Mouse (Mus musculus): Measurements from ENCODE around the gene Heatr3. TPM values are rescaled to one million over a fixed set of nuclear protein-coding genes. Genes with fewer than 3 reads are reported as not detected.
A peak's percentile ranks its signal among the peaks of the same experiment; 100 is the strongest.

Heatr3 gene
- polyA plus RNA-seq, 1 experiment from 2014 or later = 50.5 TPM

- Histone ChIP-seq H3K4me1 (no peaks in the 10 kb centered on the region), H3K36me3 (peaks cover 57% of the 10 kb centered on the region), H3K9ac (no peak overlapping the region), H3K4me2 (replicated peaks) (no peak overlapping the region), H3K4me3 (replicated peaks) (no peak overlapping the region), H3K27ac (replicated peaks) (no peak overlapping the region), H3K9me3 (replicated peaks) (no peaks in the 10 kb centered on the region), H3K27me3 (no peaks in the 10 kb centered on the region)
- WGBS = 28% methylated on average over 7 of the region's 7 CpGs
- ATAC-seq (ENCODE audit: insufficient number of reproducible peaks, low FRiP score, low TSS enrichment, low read depth) = peak; percentile 65
These were observed 6.8 kb upstream of the Heatr3 start for GRCm38 (mm10) chr8:88130754-88131317.

- H3K4me2 ChIP-seq (replicated peaks) = no peak overlapping the region
- no peak overlapping the region for H3K27ac ChIP-seq (replicated peaks)
- H3K36me3 ChIP-seq = peaks cover 48% of the 10 kb centered on the region
- 88% methylated on average over 3 of the region's 3 CpGs for WGBS
- ATAC-seq (ENCODE audit: insufficient number of reproducible peaks, low FRiP score, low TSS enrichment, low read depth) = no peak
- H3K9ac ChIP-seq = no peak overlapping the region
- no peaks in the 10 kb centered on the region for H3K27me3 ChIP-seq
- peaks cover 14% of the 10 kb centered on the region for H3K4me1 ChIP-seq
- no peak overlapping the region for H3K4me3 ChIP-seq (replicated peaks)
- no peaks in the 10 kb centered on the region for H3K9me3 ChIP-seq (replicated peaks)
These were observed 1.6 kb downstream of the Heatr3 start for GRCm38 (mm10) chr8:88139256-88139655.

- Histone ChIP-seq H3K4me1 (peaks cover 14% of the 10 kb centered on the region), H3K9me3 (replicated peaks) (no peaks in the 10 kb centered on the region), H3K9ac (no peak overlapping the region), H3K27me3 (no peaks in the 10 kb centered on the region), H3K27ac (replicated peaks) (no peak overlapping the region), H3K4me2 (replicated peaks) (no peak overlapping the region), H3K36me3 (peaks cover 50% of the 10 kb centered on the region), H3K4me3 (replicated peaks) (no peak overlapping the region)
- ATAC-seq (ENCODE audit: insufficient number of reproducible peaks, low FRiP score, low TSS enrichment, low read depth) = no peak
- WGBS = 94% methylated on average over 3 of the region's 3 CpGs
These were observed 4.0 kb downstream of the Heatr3 start for GRCm38 (mm10) chr8:88141629-88142028.

DNA sequence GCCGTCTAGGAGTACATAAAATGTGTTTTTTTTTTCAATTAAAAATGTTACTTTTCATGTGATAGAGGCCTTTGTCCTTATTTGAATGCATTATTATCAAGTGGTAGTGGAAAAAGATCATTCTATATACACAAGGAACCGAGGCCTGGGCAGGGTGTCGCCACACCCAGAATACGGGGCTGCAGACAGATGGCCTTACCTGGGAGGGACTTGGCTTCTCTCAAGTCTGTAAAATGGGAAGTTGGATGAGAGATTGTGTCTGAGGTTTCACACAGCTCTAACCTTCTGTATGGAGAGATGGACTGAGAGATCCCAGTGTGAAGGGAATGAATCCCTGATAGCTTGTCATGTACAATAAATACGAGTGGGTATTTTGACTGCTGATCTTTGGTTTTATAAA is 6.4 kb downstream of the Heatr3 start:
- no peak overlapping the region for H3K4me2 ChIP-seq (replicated peaks)
- H3K9ac ChIP-seq = no peak overlapping the region
- H3K36me3 ChIP-seq = peaks cover 69% of the 10 kb centered on the region
- ATAC-seq (ENCODE audit: insufficient number of reproducible peaks, low FRiP score, low TSS enrichment, low read depth) = no peak
- WGBS = 89% methylated on average over 5 of the region's 5 CpGs
- H3K27me3 ChIP-seq = no peaks in the 10 kb centered on the region
- no peaks in the 10 kb centered on the region for H3K9me3 ChIP-seq (replicated peaks)
- no peak overlapping the region for H3K27ac ChIP-seq (replicated peaks)
- H3K4me3 ChIP-seq (replicated peaks) = no peak overlapping the region
- H3K4me1 ChIP-seq = peaks cover 7% of the 10 kb centered on the region; the same call in 1 of the 2 replicates

DNA sequence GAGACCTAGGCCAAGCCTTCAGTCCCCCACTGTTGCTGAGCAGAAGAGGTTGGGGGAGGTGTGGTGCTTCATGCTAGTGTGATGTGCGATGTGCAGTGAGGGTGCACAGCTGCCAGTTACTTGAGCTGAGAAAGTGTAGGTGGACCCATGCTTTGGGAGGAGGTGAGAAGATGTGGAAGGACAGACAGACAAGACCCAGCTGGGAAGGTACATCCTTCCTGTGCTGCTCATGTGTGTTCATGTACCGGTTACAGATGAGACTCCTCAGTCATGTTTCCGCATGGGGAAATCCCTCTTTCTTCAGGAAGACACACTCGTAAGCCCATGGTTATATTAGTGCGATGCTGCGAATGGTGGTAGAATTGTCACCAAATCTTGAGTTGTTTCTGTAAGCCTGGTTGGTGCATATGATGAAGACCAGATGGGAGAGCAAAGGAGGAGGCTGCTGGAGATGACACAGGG is 13.3 kb downstream of the Heatr3 start:
- no peak for ATAC-seq (ENCODE audit: insufficient number of reproducible peaks, low FRiP score, low TSS enrichment, low read depth)

GRCm38 (mm10) chr8:88160237-88160995 is 22.8 kb downstream of the Heatr3 start:
- Histone ChIP-seq H3K36me3 (peaks cover 81% of the 10 kb centered on the region), H3K27ac (replicated peaks) (no peak overlapping the region), H3K4me1 (no peaks in the 10 kb centered on the region), H3K9me3 (replicated peaks) (no peaks in the 10 kb centered on the region), H3K4me3 (replicated peaks) (no peak overlapping the region), H3K4me2 (replicated peaks) (no peak overlapping the region), H3K9ac (no peak overlapping the region), H3K27me3 (no peaks in the 10 kb centered on the region)
- ATAC-seq (ENCODE audit: insufficient number of reproducible peaks, low FRiP score, low TSS enrichment, low read depth) = no peak
- WGBS = 82% methylated on average over 10 of the region's 10 CpGs

More for the DNA sequence above, 13.3 kb downstream of the Heatr3 start:
- Histone ChIP-seq H3K4me2 (replicated peaks) (no peak overlapping the region), H3K4me1 (no peaks in the 10 kb centered on the region), H3K4me3 (replicated peaks) (no peak overlapping the region), H3K27me3 (no peaks in the 10 kb centered on the region), H3K27ac (replicated peaks) (no peak overlapping the region), H3K9ac (no peak overlapping the region), H3K36me3 (peaks cover 67% of the 10 kb centered on the region), H3K9me3 (replicated peaks) (no peaks in the 10 kb centered on the region)
- 85% methylated on average over 6 of the region's 6 CpGs for WGBS

- H3K4me3 ChIP-seq (replicated peaks) = no peak overlapping the region
- H3K4me2 ChIP-seq (replicated peaks) = no peak overlapping the region
- no peak overlapping the region for H3K9ac ChIP-seq
- H3K27me3 ChIP-seq = no peaks in the 10 kb centered on the region
- WGBS = 72% methylated on average over 5 of the region's 5 CpGs
- ATAC-seq (ENCODE audit: insufficient number of reproducible peaks, low FRiP score, low TSS enrichment, low read depth) = no peak
- H3K36me3 ChIP-seq = peaks cover 83% of the 10 kb centered on the region
- H3K4me1 ChIP-seq = no peaks in the 10 kb centered on the region
- H3K27ac ChIP-seq (replicated peaks) = no peak overlapping the region
- no peaks in the 10 kb centered on the region for H3K9me3 ChIP-seq (replicated peaks)
These were observed 23.8 kb downstream of the Heatr3 start for GRCm38 (mm10) chr8:88161439-88161838.

- Histone ChIP-seq H3K27ac (replicated peaks) (no peak overlapping the region), H3K9ac (no peak overlapping the region), H3K27me3 (no peaks in the 10 kb centered on the region), H3K36me3 (peaks cover 25% of the 10 kb centered on the region), H3K4me3 (replicated peaks) (no peak overlapping the region), H3K4me2 (replicated peaks) (no peak overlapping the region), H3K9me3 (replicated peaks) (no peaks in the 10 kb centered on the region), H3K4me1 (no peaks in the 10 kb centered on the region)
- 91% methylated on average over 7 of the region's 7 CpGs for WGBS
- ATAC-seq (ENCODE audit: insufficient number of reproducible peaks, low FRiP score, low TSS enrichment, low read depth) = no peak
These were observed 37.6 kb downstream of the Heatr3 start for GRCm38 (mm10) chr8:88175264-88175663.

- Histone ChIP-seq H3K27ac (replicated peaks) (no peak overlapping the region), H3K27me3 (no peaks in the 10 kb centered on the region), H3K4me3 (replicated peaks) (no peak overlapping the region), H3K4me1 (no peaks in the 10 kb centered on the region), H3K4me2 (replicated peaks) (no peak overlapping the region), H3K9me3 (replicated peaks) (no peaks in the 10 kb centered on the region), H3K9ac (no peak overlapping the region), H3K36me3 (peaks cover 9% of the 10 kb centered on the region)
- ATAC-seq (ENCODE audit: insufficient number of reproducible peaks, low FRiP score, low TSS enrichment, low read depth) = no peak
- 86% methylated on average over 8 of the region's 8 CpGs for WGBS
These were observed 39.6 kb downstream of the Heatr3 start for GRCm38 (mm10) chr8:88177291-88177690.

GRCm38 (mm10) chr8:88183121-88183520 is 45.5 kb downstream of the Heatr3 start:
- H3K9me3 ChIP-seq (replicated peaks) = no peaks in the 10 kb centered on the region
- H3K27me3 ChIP-seq = no peaks in the 10 kb centered on the region
- no peaks in the 10 kb centered on the region for H3K4me1 ChIP-seq
- ATAC-seq (ENCODE audit: insufficient number of reproducible peaks, low FRiP score, low TSS enrichment, low read depth) = no peak
- 70% methylated on average over 2 of the region's 2 CpGs for WGBS
- H3K9ac ChIP-seq = no peak overlapping the region
- no peak overlapping the region for H3K4me2 ChIP-seq (replicated peaks)
- no peak overlapping the region for H3K27ac ChIP-seq (replicated peaks)
- no peak overlapping the region for H3K4me3 ChIP-seq (replicated peaks)
- no peaks in the 10 kb centered on the region for H3K36me3 ChIP-seq

GRCm38 (mm10) chr8:88184914-88185313 is 47.3 kb downstream of the Heatr3 start:
- Histone ChIP-seq H3K9me3 (replicated peaks) (no peaks in the 10 kb centered on the region), H3K27ac (replicated peaks) (no peak overlapping the region), H3K9ac (no peak overlapping the region), H3K4me2 (replicated peaks) (no peak overlapping the region), H3K4me3 (replicated peaks) (no peak overlapping the region), H3K4me1 (no peaks in the 10 kb centered on the region), H3K36me3 (no peaks in the 10 kb centered on the region), H3K27me3 (no peaks in the 10 kb centered on the region)
- ATAC-seq (ENCODE audit: insufficient number of reproducible peaks, low FRiP score, low TSS enrichment, low read depth) = no peak
- 91% methylated on average over 1 of the region's 1 CpGs for WGBS

DNA sequence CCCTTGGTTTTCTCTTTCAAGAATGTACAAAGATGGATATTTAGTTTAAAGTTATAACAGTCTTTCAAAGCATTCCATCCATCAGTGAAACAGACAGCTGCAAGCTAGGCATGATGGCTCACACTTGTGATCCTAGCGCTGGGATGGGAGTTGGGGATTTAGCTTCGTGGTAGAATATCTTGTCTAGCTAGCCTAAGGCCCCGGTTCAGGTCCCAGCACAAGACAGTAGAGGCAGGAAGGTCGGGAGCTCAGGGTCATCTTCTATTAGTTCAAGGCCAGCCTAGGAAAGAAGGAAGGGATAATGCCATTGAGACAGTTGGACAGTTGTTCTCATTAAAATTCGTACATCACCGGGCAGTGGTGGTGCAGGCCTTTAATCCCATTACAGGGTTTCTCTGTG is 48.1 kb downstream of the Heatr3 start:
- no peak overlapping the region for H3K4me2 ChIP-seq (replicated peaks)
- H3K9me3 ChIP-seq (replicated peaks) = no peaks in the 10 kb centered on the region
- no peaks in the 10 kb centered on the region for H3K4me1 ChIP-seq
- no peaks in the 10 kb centered on the region for H3K27me3 ChIP-seq
- no peaks in the 10 kb centered on the region for H3K36me3 ChIP-seq
- no peak overlapping the region for H3K27ac ChIP-seq (replicated peaks)
- H3K9ac ChIP-seq = no peak overlapping the region
- no peak for ATAC-seq (ENCODE audit: insufficient number of reproducible peaks, low FRiP score, low TSS enrichment, low read depth)
- no peak overlapping the region for H3K4me3 ChIP-seq (replicated peaks)
- 73% methylated on average over 6 of the region's 6 CpGs for WGBS
